Mouse (Mus musculus) kidney, postnatal 0 days (tissue): ENCODE measurements around the gene Fbn1. TPM values are rescaled to one million over a fixed set of nuclear protein-coding genes. Genes with fewer than 3 reads are reported as not detected.

Experiments
- ATAC-seq: fragments of 200-750 bp; cut with Nextera tagmentation; replicated peaks from 2 replicates; pipeline ENCODE4 v1.8.0; 2017; ENCODE audit warnings: low read depth, moderate number of reproducible peaks, moderate TSS enrichment, moderate library complexity; ENCODE audit not compliant: low FRiP score
- DNase-seq: peaks from one replicate; pipeline ENCODE4 v3.0.0-alpha.2; 2016; ENCODE audit warnings: low spot score
- H3K27ac ChIP-seq: fragments of 300-500 bp; sonication (generic); 2 replicates; pipeline ENCODE4 v1.5.1; 2014; ENCODE audit warnings: mild to moderate bottlenecking
- H3K27me3 ChIP-seq: fragments of 300-500 bp; sonication (generic); 2 replicates; pipeline ENCODE4 v1.6.1; 2014; ENCODE audit warnings: low read length, mixed read lengths; ENCODE audit not compliant: insufficient read depth
- H3K36me3 ChIP-seq: fragments of 300-500 bp; sonication (generic); 2 replicates; pipeline ENCODE4 v1.6.1; 2014; ENCODE audit warnings: low read length, mixed read lengths; ENCODE audit not compliant: insufficient read depth
- H3K4me1 ChIP-seq: fragments of 300-500 bp; sonication (generic); replicated peaks from 2 replicates; pipeline ENCODE4 v1.6.1; 2014; ENCODE audit warnings: antibody characterized with exemption, low read length, mixed read lengths; ENCODE audit not compliant: insufficient read depth
- H3K4me2 ChIP-seq: fragments of 300-500 bp; sonication (generic); 2 replicates; pipeline ENCODE4 v1.6.1; 2014; ENCODE audit warnings: mild to moderate bottlenecking, low read length, moderate library complexity, mixed read lengths
- H3K4me3 ChIP-seq: fragments of 300-500 bp; sonication (generic); replicated peaks from 2 replicates; pipeline ENCODE4 v1.5.1; 2014; ENCODE audit warnings: low read depth, low read length
- H3K9ac ChIP-seq: fragments of 300-500 bp; sonication (generic); 2 replicates; pipeline ENCODE4 v1.6.1; 2014; ENCODE audit warnings: low read depth, low read length
- H3K9me3 ChIP-seq: fragments of 300-500 bp; sonication (generic); replicated peaks from 2 replicates; pipeline ENCODE4 v1.6.1; 2016; ENCODE audit warnings: low read length, inconsistent platforms, mixed read lengths
- CTCF ChIP-seq: IDR thresholded peaks from 2 replicates; pipeline ENCODE4 v1.5.1; 2016; ENCODE audit warnings: antibody characterized with exemption, low read depth, mild to moderate bottlenecking, moderate library complexity
- WGBS: fragments of 180-500 bp; shearing (Covaris S2); extraction: QIAGEN DNeasy Blood & Tissue Kit; methylation state at CpG from one replicate; pipeline ENCODE4 v1.1.7; 2014; 5-methylcytosine and 5-hydroxymethylcytosine counted together
- polyA plus RNA-seq: library from polyadenylated mRNA; unstranded; fragments of >200 nt; fragmentation: Nextera tagmentation; extraction: Ambion mirVana; gene quantifications from 2 replicates; pipeline ENCODE4 v1.2.1, GENCODE M21; 2015

The Fbn1 gene
- polyA plus RNA-seq, 1 experiment from 2014 or later: 13.2 TPM

DNA sequence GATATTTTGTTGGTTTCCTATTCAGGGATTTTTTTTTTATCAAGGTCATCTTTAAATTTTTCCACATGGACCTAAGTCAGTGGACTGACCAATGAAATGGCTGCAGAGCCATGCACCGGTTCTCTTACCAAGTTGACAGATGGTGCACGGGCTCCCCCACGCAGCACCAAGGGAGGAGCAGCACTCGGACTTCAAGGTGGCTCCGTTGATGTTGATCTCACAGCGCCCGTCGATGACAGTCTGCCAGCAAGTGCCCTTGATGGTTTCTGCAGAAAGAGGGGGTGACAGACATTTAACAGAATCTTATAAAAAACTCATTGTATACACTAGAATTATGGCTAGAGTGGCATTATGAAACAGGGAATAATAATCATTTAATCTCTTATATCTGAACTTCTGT is 138.1 kb downstream of the Fbn1 start:
- H3K4me2 ChIP-seq: no peak overlapping the region
- no peak overlapping the region for H3K4me3 ChIP-seq
- WGBS: 85% methylated on average over 8 of the region's 8 CpGs
- no peaks in the 10 kb centered on the region for H3K27me3 ChIP-seq
- H3K36me3 ChIP-seq: 0 out of 2 replicates have a peak, but pooled peaks cover 5% of the 10 kb centered on the region
- no peak overlapping the region for H3K27ac ChIP-seq
- H3K4me1 ChIP-seq: no peaks in the 10 kb centered on the region
- TF ChIP-seq CTCF: no peak
- H3K9me3 ChIP-seq: no peaks in the 10 kb centered on the region
- DNase-seq (no peak), ATAC-seq (no peak)
- H3K9ac ChIP-seq: no peak overlapping the region

DNA sequence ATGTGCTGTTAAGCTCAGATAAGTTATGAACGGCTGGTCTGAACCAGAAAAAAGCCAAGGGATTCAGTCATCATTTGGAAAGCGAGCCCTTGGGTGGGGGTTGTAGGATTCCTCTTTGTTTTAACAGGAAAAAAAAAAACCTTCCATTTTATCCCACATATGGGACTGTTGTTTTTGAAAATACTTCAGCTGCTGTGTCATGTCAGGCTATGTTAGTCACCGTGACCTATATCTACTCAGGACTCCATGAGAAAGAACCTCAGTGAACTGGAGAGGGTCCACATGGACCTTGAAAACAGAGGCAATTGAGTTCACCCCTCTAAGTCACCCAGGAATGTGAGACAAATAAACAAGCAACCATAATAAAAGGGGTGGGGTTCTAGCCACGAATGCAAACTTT is 139.2 kb downstream of the Fbn1 start:
- 0 out of 2 replicates have a peak, but pooled peaks cover 8% of the 10 kb centered on the region for H3K36me3 ChIP-seq
- DNase-seq: peak; percentile 75

DNA sequence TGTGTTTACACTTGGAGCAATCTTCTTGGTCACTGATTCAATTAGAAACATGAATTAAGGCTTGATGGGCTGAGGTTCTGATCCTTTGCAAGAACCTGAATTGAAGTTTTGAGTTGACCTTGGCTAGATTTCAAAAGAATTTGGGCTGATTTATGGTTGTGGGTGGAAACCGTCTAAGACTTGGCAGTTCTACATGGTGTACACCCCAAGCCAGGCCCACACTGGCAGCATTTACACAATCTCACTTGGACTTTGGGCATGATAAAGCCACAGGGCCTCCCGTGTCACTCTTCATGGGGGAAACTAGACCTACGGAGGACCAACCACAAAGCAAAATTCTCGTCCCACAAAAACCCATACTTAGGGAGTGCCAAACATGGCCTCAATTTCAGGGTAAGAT is 146.1 kb downstream of the Fbn1 start:
- ATAC-seq (no peak), DNase-seq (no peak)
- no peak overlapping the region for H3K27ac ChIP-seq
- 68% methylated on average over 4 of the region's 4 CpGs for WGBS
- H3K36me3 ChIP-seq: peaks cover 17% of the 10 kb centered on the region; the same call in 1 of the 2 replicates
- H3K4me2 ChIP-seq: no peak overlapping the region
- H3K4me3 ChIP-seq: no peak overlapping the region
- H3K4me1 ChIP-seq: no peaks in the 10 kb centered on the region
- no peak overlapping the region for H3K9ac ChIP-seq
- no peaks in the 10 kb centered on the region for H3K9me3 ChIP-seq
- no peaks in the 10 kb centered on the region for H3K27me3 ChIP-seq
- no peak for TF ChIP-seq CTCF

More for the DNA sequence above, 139.2 kb downstream of the Fbn1 start:
- Histone ChIP-seq H3K4me2 (no peak overlapping the region), H3K4me3 (no peak overlapping the region), H3K9ac (no peak overlapping the region), H3K9me3 (no peaks in the 10 kb centered on the region), H3K27ac (peak overlapping the region; percentile 60; the same call in 1 of the 2 replicates), H3K27me3 (no peaks in the 10 kb centered on the region), H3K4me1 (no peaks in the 10 kb centered on the region)
- TF ChIP-seq CTCF: no peak
- 60% methylated on average over 4 of the region's 4 CpGs for WGBS
- ATAC-seq: no peak; the same call in 1 of the 2 replicates

DNA sequence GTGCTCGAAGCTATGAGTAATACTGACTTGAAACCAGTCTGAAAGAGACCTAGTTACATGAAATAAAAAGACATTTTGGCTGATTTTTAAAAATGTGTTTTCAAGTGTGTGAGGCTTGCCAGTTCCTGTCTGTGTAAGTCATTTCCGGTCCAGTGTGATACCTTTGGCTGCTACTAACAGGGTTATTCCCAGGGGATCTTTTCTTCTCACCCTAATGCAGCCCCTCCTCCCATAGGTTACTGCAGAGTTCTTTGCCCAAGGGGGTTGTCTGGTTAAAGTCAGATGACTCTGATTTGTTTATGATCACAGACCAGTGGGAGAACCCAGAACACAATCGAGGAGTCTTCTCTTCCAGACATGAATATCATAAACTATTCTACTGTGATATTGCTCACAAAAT is 151.3 kb downstream of the Fbn1 start:
- ATAC-seq: no peak

DNA sequence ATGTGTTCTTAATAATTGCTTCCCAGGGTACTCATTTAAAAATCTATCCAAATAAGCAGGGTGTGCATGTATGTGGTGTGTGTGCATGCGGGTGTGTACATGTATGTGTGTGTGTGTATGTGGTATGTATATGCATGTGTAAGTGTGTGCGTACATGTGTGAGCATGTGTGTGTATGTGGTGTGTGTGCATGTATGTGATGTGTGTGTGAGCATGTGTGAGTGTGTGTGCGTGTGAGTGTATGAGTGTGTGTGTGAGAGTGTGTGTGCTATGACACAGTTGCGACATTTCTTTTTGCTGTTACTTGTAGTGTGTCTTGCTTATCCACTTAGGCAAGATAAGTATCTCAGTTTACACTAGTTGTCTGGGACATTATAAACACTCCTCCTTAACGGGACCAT is 151.7 kb downstream of the Fbn1 start:
- Histone ChIP-seq H3K9me3 (no peaks in the 10 kb centered on the region), H3K9ac (no peak overlapping the region), H3K27me3 (no peaks in the 10 kb centered on the region), H3K27ac (peak overlapping the region; percentile 62; the same call in 1 of the 2 replicates), H3K4me3 (no peak overlapping the region), H3K4me2 (no peak overlapping the region), H3K4me1 (no peaks in the 10 kb centered on the region), H3K36me3 (no peaks in the 10 kb centered on the region)
- DNase-seq (no peak), ATAC-seq (no peak)
- WGBS: 85% methylated on average over 5 of the region's 5 CpGs
- no peak for TF ChIP-seq CTCF

More for the DNA sequence above, 151.3 kb downstream of the Fbn1 start:
- H3K36me3 ChIP-seq: no peaks in the 10 kb centered on the region
- no peaks in the 10 kb centered on the region for H3K27me3 ChIP-seq
- peak overlapping the region; percentile 62; the same call in 1 of the 2 replicates for H3K27ac ChIP-seq
- peak; percentile 29 for DNase-seq
- no peaks in the 10 kb centered on the region for H3K9me3 ChIP-seq
- 50% methylated on average over 3 of the region's 3 CpGs for WGBS
- no peak overlapping the region for H3K9ac ChIP-seq
- no peaks in the 10 kb centered on the region for H3K4me1 ChIP-seq
- no peak overlapping the region for H3K4me3 ChIP-seq
- TF ChIP-seq CTCF: no peak
- no peak overlapping the region for H3K4me2 ChIP-seq

DNA sequence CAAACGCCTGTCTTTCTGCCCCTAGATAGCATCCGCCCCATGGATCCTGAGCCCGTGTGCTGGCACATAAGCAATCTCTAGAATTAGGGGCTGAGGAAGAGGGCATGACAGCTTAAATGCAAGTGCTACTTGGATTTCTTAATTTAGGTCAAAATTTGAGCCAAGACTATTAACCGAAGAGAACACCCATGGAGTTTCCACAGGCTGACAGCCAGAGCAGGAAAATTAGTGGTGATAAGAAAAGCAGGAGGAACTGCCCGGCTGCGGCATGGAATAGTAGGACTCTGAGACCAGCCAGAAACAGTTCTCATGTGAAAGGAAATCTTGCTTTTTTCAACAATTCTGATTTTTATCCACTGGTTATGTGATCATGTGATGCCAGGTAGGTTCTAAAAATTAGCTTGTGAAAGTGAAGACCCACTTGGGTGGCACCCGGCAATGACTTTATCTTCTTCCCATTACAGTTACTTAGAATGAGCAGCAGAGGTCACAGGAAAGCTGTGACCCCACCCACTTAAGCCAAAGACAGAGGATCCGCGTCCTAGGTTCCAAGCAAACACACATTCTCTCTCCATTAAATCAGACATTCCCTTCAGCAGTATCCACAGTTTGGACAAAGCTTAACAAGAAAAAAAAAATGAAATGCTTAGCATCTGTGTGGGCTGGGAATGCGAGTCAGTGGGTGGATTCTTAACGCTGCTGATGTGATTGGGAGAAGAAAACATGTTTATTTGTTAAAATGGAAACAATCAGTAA is 152.4 kb downstream of the Fbn1 start:
- no peak for TF ChIP-seq CTCF
- 62% methylated on average over 11 of the region's 11 CpGs for WGBS
- no peak overlapping the region for H3K4me3 ChIP-seq
- no peaks in the 10 kb centered on the region for H3K9me3 ChIP-seq
- ATAC-seq (no peak), DNase-seq (peak; percentile 80)
- H3K36me3 ChIP-seq: no peaks in the 10 kb centered on the region
- H3K4me1 ChIP-seq: no peaks in the 10 kb centered on the region
- H3K4me2 ChIP-seq: no peak overlapping the region
- H3K27ac ChIP-seq: peak overlapping the region; percentile 62
- H3K9ac ChIP-seq: no peak overlapping the region
- H3K27me3 ChIP-seq: no peaks in the 10 kb centered on the region
